ENCODE assay signal across 15 mouse cellular contexts in the genomic region with DNA sequence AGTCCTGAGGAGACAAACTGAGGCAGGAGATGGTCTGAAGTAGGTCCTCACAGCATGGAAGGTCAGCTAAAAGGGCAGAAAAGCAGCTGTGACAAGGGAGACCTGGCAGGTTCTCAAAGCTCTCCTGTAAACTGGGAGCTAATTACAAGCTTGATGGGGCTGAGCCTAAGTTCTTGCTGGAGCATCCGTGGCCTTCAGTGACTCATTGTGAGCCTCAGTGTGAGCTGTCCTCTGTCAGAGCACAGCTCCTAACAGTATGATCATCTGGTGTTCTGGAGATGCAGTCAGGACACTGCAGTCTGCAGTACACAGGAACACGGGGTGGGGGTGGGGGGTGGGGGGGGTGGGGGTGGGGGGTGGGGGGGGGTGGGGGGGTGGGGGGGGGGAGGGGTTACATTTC. TPM values are rescaled to one million over a fixed set of nuclear protein-coding genes. Genes with fewer than 3 reads are reported as not detected.
DNase-seq lines count a peak whose midpoint lies in the region; ATAC-seq and TF ChIP-seq lines count a peak whose summit lies in the region.
"Had no signal": no experiment of that assay in that cellular context is flagged by ENCODE, and none has a peak within 500 bp of the region (broad histone marks: within the 10 kb centered on the region; RNA-seq: fewer than 3 reads in every experiment).

No protein-coding gene starts in this region.

- TF ChIP-seq EP300 in lung, postnatal 0 days (IDR thresholded peaks at IDR 0.05), result no peak

- no peak overlapping the region for H3K4me3 ChIP-seq in embryonic facial prominence, embryonic 13.5 days
- H3K4me3 ChIP-seq in embryonic facial prominence, embryonic 10.5 days, result no peak overlapping the region
- no peak overlapping the region for H3K4me3 ChIP-seq in lung, postnatal 0 days (ENCODE audit: low read depth, low read length)
- H3K4me3 ChIP-seq in intestine, embryonic 15.5 days (replicated peaks), result no peak overlapping the region
- H3K4me3 ChIP-seq: midbrain, embryonic 12.5 days; neural tube, embryonic 12.5 days had no signal

- H3K4me1 ChIP-seq in embryonic facial prominence, embryonic 13.5 days, result peaks cover 10% of the 10 kb centered on the region
- peaks cover 3% of the 10 kb centered on the region; the same call in 1 of the 2 replicates for H3K4me1 ChIP-seq in embryonic facial prominence, embryonic 10.5 days
- no peaks in the 10 kb centered on the region for H3K4me1 ChIP-seq in lung, postnatal 0 days (ENCODE audit: insufficient read depth, low read depth, low read length)
- H3K4me1 ChIP-seq in intestine, embryonic 15.5 days (replicated peaks), result 0 out of 2 replicates have a peak, but pooled peaks cover 2% of the 10 kb centered on the region
- H3K4me1 ChIP-seq: midbrain, embryonic 12.5 days; neural tube, embryonic 12.5 days had no signal

- no peak overlapping the region for H3K4me2 ChIP-seq in embryonic facial prominence, embryonic 13.5 days
- no peak overlapping the region for H3K4me2 ChIP-seq in lung, postnatal 0 days (replicated peaks; ENCODE audit: low read depth, low read length)
- no peak overlapping the region for H3K4me2 ChIP-seq in intestine, embryonic 15.5 days (replicated peaks)
- H3K4me2 ChIP-seq: hindbrain, embryonic 14.5 days; midbrain, embryonic 12.5 days; neural tube, embryonic 12.5 days had no signal

- peaks cover 39% of the 10 kb centered on the region for H3K36me3 ChIP-seq in embryonic facial prominence, embryonic 13.5 days
- peaks cover 55% of the 10 kb centered on the region for H3K36me3 ChIP-seq in embryonic facial prominence, embryonic 10.5 days (replicated peaks)
- no peaks in the 10 kb centered on the region; the same call in 1 of the 2 replicates for H3K36me3 ChIP-seq in lung, postnatal 0 days (ENCODE audit: insufficient read depth, low read length)
- H3K36me3 ChIP-seq in intestine, embryonic 15.5 days, result peaks cover 18% of the 10 kb centered on the region; the same call in 1 of the 2 replicates

- no peak for ATAC-seq in embryonic facial prominence, embryonic 13.5 days (ENCODE audit: insufficient number of reproducible peaks, insufficient read depth, low FRiP score, low TSS enrichment, low read depth)
- ATAC-seq in lung, postnatal 0 days, result peak; percentile 87
- ATAC-seq in intestine, embryonic 15.5 days, result peak; percentile 46; the same call in 1 of the 2 replicates
- ATAC-seq: forebrain, embryonic 16.5 days had no signal

- intact Hi-C loops in left cerebral cortex, postnatal 36 days (cut with DNase I), result no loop called here

- no peak overlapping the region for H3K9ac ChIP-seq in embryonic facial prominence, embryonic 13.5 days
- no peak overlapping the region for H3K9ac ChIP-seq in lung, postnatal 0 days (replicated peaks; ENCODE audit: low read depth)
- no peak overlapping the region for H3K9ac ChIP-seq in intestine, embryonic 15.5 days
- H3K9ac ChIP-seq: hindbrain, embryonic 14.5 days; midbrain, embryonic 12.5 days; neural tube, embryonic 12.5 days had no signal

- peak overlapping the region; percentile 28; the same call in 1 of the 2 replicates for H3K27ac ChIP-seq in embryonic facial prominence, embryonic 13.5 days
- no peak overlapping the region for H3K27ac ChIP-seq in embryonic facial prominence, embryonic 10.5 days (replicated peaks)
- H3K27ac ChIP-seq in lung, postnatal 0 days (ENCODE audit: low read length), result no peak overlapping the region
- no peak overlapping the region for H3K27ac ChIP-seq in intestine, embryonic 15.5 days
- H3K27ac ChIP-seq: hindbrain, embryonic 14.5 days; midbrain, embryonic 12.5 days; neural tube, embryonic 12.5 days had no signal

- no peak for TF ChIP-seq CTCF in lung, postnatal 0 days (IDR thresholded peaks at IDR 0.05)

- DNase-seq in embryonic facial prominence, embryonic 10.5 days (ENCODE audit: low spot score), result no peak
- no peak for DNase-seq in lung, postnatal 0 days (ENCODE audit: low spot score)
- no peak for DNase-seq in lung, adult 18-20 months
- DNase-seq in ovary, postnatal 36 days (ENCODE audit: low spot score), result no peak
- no peak for DNase-seq in left cerebral cortex, postnatal 36 days (ENCODE audit: low spot score in 2 of 2)
- no peak for DNase-seq in spleen, postnatal 14 days (ENCODE audit: low spot score in 2 of 2)
- DNase-seq: kidney, postnatal 10 days; right cerebral cortex, adult 18-20 months; thymus, postnatal 25 days had no signal

- H3K9me3 ChIP-seq in embryonic facial prominence, embryonic 13.5 days, result no peaks in the 10 kb centered on the region
- H3K9me3 ChIP-seq in embryonic facial prominence, embryonic 10.5 days, result no peaks in the 10 kb centered on the region
- no peaks in the 10 kb centered on the region for H3K9me3 ChIP-seq in lung, postnatal 0 days (ENCODE audit: low read length)
- H3K9me3 ChIP-seq in intestine, embryonic 15.5 days, result no peaks in the 10 kb centered on the region
- H3K9me3 ChIP-seq: midbrain, embryonic 12.5 days; neural tube, embryonic 12.5 days had no signal

- no peaks in the 10 kb centered on the region for H3K27me3 ChIP-seq in embryonic facial prominence, embryonic 13.5 days
- no peaks in the 10 kb centered on the region for H3K27me3 ChIP-seq in embryonic facial prominence, embryonic 10.5 days (replicated peaks; ENCODE audit: low read depth, poor library complexity, severe bottlenecking)
- H3K27me3 ChIP-seq in lung, postnatal 0 days (replicated peaks; ENCODE audit: insufficient read depth, low read length), result no peaks in the 10 kb centered on the region
- H3K27me3 ChIP-seq in intestine, embryonic 15.5 days (replicated peaks), result no peaks in the 10 kb centered on the region
- H3K27me3 ChIP-seq: midbrain, embryonic 12.5 days; neural tube, embryonic 12.5 days had no signal

- 21% methylated on average over 2 of the region's 2 CpGs for WGBS in embryonic facial prominence, embryonic 13.5 days
- 23% methylated on average over 2 of the region's 2 CpGs for WGBS in embryonic facial prominence, embryonic 10.5 days
- WGBS in lung, postnatal 0 days, result 60% methylated on average over 1 of the region's 2 CpGs
- WGBS in intestine, embryonic 15.5 days, result 13% methylated on average over 2 of the region's 2 CpGs

RNA-seq across cellular contexts. Expression of a gene that starts 32.2 kb away (rescaled TPM):
- 123 and 126 TPM in 2 replicates for polyA plus RNA-seq in embryonic facial prominence, embryonic 13.5 days (2015; fragmentation: Nextera tagmentation; extraction: Ambion mirVana)
- polyA plus RNA-seq in embryonic facial prominence, embryonic 10.5 days (2016; fragmentation: Nextera tagmentation; extraction: Ambion mirVana), result 86.7 TPM in 2 replicates
- 97.3 and 106 TPM in 2 replicates for polyA plus RNA-seq in lung, postnatal 0 days (2015; fragmentation: Nextera tagmentation; extraction: Ambion mirVana)
- polyA plus RNA-seq in intestine, embryonic 15.5 days (2015; fragmentation: Nextera tagmentation; extraction: Ambion mirVana), result 77.2 and 86.4 TPM in 2 replicates
- total RNA-seq in left cerebral cortex, postnatal 36 days (2021), result 100 to 1,000 TPM in 1 of 2 experiments, 10 to 100 TPM in 1; 86.5 to 106 TPM
